Mouse (Mus musculus): ENCODE results near the gene Mug1. TPM values are rescaled to one million over a fixed set of nuclear protein-coding genes. Genes with fewer than 3 reads are reported as not detected.

Gene Mug1
- 0.85 and 1.5 TPM in 2 replicates for polyA plus RNA-seq (2012; rRNA removed)

GRCm38 (mm10) chr6:121838271-121838670, at the start of gene Mug1:
Gene Mug1, plus strand, starts transcription at chr6:121838541.

Other genes starting within 250 kb of the Mug1 start
- 0.51 and 11.3 TPM in 2 replicates for gene A2m, start 203.2 kb upstream of the Mug1 start, polyA plus RNA-seq (2012; rRNA removed)
- gene Gm7298, start 105.6 kb upstream of the Mug1 start, polyA plus RNA-seq (2012; rRNA removed): 0.31 and 0.41 TPM in 2 replicates
- gene Mug2, start 168.2 kb downstream of the Mug1 start, polyA plus RNA-seq (2012; rRNA removed): 0.56 and 1.5 TPM in 2 replicates